Mouse (Mus musculus) bone marrow macrophage, adult 2 months (primary cell): ENCODE results near the gene Sez6l. TPM values are rescaled to one million over a fixed set of nuclear protein-coding genes. Genes with fewer than 3 reads are reported as not detected.

Source experiments
- H3K27ac ChIP-seq: 2 replicates; pipeline ENCODE4 v1.5.1; 2012; ENCODE audit warnings: low read depth, low read length; ENCODE audit not compliant: insufficient read depth
- H3K4me1 ChIP-seq: 2 replicates; pipeline ENCODE4 v1.6.1; 2012; ENCODE audit warnings: low read length; ENCODE audit not compliant: control insufficient read depth, insufficient read depth
- H3K4me3 ChIP-seq: 2 replicates; pipeline ENCODE4 v1.5.1; 2012; ENCODE audit warnings: mild to moderate bottlenecking, low read length, moderate library complexity; ENCODE audit not compliant: insufficient read depth
- CTCF ChIP-seq: IDR thresholded peaks from 2 replicates; pipeline ENCODE4 v1.5.1; 2012; ENCODE audit warnings: low read depth, mild to moderate bottlenecking, low read length, moderate library complexity
- POLR2A ChIP-seq: IDR thresholded peaks from 2 replicates; pipeline ENCODE4 v1.6.1; 2012; ENCODE audit warnings: mild to moderate bottlenecking, low read depth, low read length, borderline replicate concordance
- polyA plus RNA-seq: library from polyadenylated mRNA; stranded (reverse); fragments of >200 nt; gene quantifications from 2 replicates; pipeline ENCODE4 v1.2.4, GENCODE M21; 2012; ENCODE audit not compliant: missing spikeins, insufficient read depth, insufficient read length

Sez6l gene
- polyA plus RNA-seq, result not detected in 2 replicates

DNA sequence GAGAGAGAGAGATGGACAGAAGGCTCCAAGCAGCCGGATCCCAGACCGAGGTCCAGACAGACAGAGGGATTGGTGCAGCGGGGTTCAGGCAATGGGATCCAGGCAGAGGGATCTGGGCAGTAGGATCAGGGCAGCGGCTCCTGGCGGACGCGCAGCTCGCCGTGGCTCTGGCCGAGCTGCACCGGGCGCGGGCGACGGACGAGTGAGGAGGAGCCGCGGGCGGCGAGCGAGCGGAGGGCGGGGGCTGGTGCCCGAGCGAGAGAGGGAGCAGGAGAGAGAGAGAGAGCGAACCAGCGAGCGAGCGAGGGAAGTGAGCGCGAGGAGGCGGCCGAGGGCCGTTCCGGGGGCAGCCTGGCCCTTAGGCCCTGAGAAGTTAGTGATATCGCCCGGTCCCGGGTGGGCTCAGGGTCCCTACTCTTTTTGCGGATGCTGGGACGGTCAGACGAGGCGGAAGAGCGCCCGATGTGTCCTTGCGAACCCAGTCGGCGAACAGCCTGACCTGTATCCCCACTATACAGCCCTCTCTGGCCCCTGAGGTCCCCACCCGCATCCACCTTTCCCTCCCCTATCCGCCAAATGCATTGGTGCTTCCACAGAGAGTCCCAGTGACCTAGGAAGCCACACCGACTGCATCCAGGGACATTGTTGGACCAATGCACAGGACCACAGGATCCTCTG lies at the start of gene Sez6l:
Sez6l (minus strand) TSS at position 193 of the 678 bp plus-strand sequence.
- Histone ChIP-seq H3K4me3 (no peak within 1 kb of the TSS), H3K4me1 (no peaks in the 10 kb centered on the region), H3K27ac (no peak within 1 kb of the TSS)
- TF ChIP-seq CTCF, result no peak
- TF ChIP-seq POLR2A, result no peak

DNA sequence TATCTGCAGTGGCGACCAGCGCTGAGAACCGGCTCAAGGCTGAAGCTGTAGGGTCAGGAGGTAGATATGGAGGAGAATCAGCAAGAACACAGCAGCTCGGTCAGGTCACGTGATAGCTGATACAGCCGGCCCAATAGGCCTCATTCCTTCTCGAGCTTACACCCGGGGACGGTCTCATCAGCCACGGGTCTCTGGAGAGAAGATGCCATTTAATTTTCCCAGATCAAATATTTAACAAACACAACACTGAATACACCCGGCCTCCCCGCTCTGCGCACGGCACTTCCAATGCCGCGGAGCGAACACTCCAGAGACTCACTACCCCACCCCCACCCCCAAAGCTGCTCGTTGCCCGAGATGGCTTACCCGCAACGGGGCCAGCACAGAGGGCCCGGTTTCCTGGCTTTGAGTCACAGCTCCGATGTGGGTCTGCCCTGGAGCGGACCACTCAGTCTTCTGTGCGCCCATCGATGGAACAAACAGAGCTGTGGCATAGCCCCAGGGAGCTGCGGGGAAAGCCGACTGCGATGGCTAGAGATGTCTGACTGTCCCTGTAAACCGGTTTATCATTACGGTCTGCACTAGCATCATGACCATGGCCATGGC lies 48.7 kb upstream of the Sez6l start:
- Histone ChIP-seq H3K4me3 (no peak overlapping the region), H3K27ac (no peak overlapping the region)
- TF ChIP-seq CTCF (no peak), POLR2A (no peak)

DNA sequence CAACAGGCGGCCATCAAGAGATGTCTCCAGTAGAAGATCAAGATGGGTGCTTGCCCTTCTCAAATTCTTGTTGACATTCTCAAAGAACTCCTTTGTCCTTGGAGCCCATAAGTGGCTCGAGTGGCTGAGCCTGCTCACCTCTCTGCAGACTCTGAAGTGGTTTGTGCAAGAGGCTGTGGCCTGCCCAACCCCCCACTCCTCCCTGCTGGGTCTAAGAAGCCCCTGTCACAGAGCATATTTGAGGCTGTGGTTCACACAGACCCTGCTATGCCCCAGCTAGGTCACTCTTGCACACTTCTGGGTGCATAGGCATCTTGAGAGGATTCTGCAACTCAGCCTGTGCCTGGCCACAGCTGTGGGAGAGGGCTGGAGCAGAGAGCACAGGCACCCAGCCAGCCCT lies 46.0 kb upstream of the Sez6l start:
- Histone ChIP-seq H3K4me1 (no peaks in the 10 kb centered on the region), H3K4me3 (no peak overlapping the region), H3K27ac (no peak overlapping the region)
- TF ChIP-seq POLR2A (no peak), CTCF (no peak)

More for the DNA sequence above, 48.7 kb upstream of the Sez6l start:
- no peaks in the 10 kb centered on the region for H3K4me1 ChIP-seq

DNA sequence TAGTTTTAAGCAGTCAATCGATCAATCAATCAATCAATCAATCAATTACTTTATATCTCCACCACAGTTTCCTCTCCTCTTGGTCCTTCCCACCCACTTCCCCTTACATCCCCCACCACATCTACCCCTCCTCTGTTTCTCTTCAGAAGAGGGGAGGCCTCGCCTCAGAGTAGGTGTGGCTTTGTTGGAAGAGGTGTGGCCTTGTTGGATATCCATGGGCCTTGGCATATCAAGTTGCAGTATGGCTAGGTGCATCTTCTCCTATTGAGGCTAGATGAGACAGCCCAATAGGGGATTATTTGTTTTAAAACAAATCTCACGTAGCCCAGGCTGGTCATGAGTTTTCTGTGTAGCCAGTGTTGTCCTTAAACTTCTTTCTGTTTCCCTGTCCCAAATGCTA lies 43.3 kb upstream of the Sez6l start:
- H3K4me3 ChIP-seq, result no peak overlapping the region
- TF ChIP-seq CTCF (no peak), POLR2A (no peak)
- no peaks in the 10 kb centered on the region for H3K4me1 ChIP-seq
- H3K27ac ChIP-seq, result no peak overlapping the region

DNA sequence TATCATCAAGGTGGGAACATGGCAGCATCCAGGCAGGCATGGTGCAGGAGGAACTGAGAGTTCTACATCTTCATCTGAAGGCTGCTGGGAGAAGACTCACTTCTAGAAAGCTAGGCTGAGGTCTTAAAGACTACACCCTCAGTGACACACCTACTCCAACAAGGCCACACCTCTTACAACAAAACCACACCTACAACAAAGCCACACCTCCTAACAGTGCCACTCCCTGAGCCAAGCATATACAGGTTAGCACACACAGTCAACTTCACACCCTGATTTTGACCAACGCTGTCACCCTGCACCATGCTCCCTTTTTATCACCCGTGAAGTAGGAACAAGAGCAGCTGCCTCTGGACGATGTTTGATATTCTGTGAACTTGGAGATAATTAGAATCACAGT lies 42.4 kb upstream of the Sez6l start:
- H3K4me1 ChIP-seq, result no peaks in the 10 kb centered on the region
- TF ChIP-seq CTCF (no peak), POLR2A (no peak)

DNA sequence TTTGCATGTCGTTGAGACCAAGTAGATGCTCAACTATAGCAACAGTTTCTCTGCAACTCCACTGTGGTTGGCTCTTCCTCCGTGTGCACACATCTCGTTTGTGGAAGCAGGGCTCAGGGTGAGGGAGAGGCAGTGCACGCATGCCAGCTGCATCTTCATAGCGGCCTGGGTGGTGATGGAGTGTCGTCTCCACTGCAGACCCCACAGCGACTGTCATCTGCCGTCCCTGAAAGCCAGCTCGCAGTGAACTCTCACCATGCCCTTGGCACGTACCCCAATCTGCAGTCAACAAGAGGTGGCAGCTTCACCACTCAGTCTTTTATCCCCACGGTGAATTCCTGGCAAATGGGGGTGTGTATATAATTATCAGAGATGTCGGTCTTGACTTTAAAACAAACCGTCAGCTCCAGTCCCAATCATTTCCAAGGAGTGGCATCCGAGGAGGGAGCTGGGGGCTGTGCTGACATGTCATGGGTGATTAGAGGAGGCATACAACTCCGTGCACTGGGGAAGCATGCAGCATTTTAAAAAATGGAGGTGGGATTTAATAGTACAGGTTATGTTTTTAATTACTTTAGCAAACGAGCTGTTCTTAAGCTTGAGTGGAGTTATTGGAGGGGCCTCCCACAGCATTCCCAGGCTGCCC lies 40.7 kb upstream of the Sez6l start:
- TF ChIP-seq CTCF, result no peak
- no peak for TF ChIP-seq POLR2A
- H3K27ac ChIP-seq, result no peak overlapping the region
- H3K4me1 ChIP-seq, result no peaks in the 10 kb centered on the region
- no peak overlapping the region for H3K4me3 ChIP-seq

More for the DNA sequence above, 42.4 kb upstream of the Sez6l start:
- Histone ChIP-seq H3K4me3 (no peak overlapping the region), H3K27ac (no peak overlapping the region)

DNA sequence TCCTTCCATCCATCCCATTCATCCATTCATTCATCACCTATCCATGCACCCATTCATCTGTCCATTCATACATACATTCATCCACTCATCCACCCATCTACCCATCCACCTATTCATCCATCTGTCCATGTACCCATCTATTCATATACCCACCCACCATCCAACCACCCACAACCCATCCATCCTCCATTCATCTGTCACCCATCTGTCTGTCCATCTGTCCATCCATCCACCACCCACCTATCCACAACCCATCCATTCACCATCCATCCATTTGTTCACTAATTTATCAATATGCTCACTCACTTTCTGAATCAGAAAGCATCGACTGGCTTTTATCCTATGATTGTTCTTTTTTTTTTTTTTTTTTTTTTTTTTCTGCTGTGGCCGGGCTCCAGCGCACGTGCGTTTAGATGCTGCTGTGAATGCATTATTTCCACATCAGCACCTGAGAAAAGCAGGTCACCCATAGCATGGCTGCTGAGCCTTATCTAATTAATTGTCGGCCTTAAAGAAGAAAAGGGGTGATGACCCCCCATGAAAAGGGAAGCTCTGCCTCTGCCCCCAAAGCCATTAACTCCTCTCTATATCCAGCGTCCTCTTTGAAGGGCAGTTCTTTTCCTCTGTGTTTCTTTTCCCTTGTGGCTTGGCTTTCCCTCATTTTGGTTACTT lies 39.1 kb upstream of the Sez6l start:
- no peak overlapping the region for H3K27ac ChIP-seq
- TF ChIP-seq CTCF (no peak), POLR2A (no peak)

DNA sequence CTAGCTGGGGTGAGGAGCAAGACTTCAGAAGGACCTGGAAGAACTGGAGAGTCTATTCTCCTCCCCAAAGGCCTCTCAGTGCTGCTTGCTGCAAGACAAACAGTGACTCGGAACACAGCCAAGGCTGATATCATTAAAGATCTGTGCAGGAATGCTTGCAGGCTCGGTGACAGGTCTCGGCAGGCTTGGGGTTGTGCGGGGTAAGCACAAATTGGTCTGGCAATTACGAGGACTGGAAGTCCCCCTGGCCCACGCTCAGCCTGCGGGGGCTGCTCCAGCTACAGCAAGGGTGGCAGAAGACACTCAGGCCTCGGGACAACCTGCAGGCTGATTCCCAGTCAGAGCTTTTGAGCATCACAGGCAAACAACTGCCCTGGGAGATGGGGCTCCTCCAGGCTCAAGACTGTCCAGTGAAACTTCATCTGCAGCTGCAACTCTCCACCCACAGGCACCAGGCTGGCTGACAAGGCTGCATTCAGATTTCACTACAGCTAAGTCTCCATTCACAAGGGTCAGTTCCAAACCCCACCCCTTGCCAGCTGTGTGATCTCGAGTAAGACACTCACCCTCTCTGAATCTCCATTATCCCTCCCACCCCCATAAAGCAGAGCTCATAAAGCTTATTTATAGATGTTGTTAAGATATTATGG lies 31.0 kb upstream of the Sez6l start:
- Histone ChIP-seq H3K4me3 (no peak overlapping the region), H3K4me1 (no peaks in the 10 kb centered on the region), H3K27ac (no peak overlapping the region)
- no peak for TF ChIP-seq CTCF
- no peak for TF ChIP-seq POLR2A

More for the DNA sequence above, 39.1 kb upstream of the Sez6l start:
- Histone ChIP-seq H3K4me3 (no peak overlapping the region), H3K4me1 (no peaks in the 10 kb centered on the region)

DNA sequence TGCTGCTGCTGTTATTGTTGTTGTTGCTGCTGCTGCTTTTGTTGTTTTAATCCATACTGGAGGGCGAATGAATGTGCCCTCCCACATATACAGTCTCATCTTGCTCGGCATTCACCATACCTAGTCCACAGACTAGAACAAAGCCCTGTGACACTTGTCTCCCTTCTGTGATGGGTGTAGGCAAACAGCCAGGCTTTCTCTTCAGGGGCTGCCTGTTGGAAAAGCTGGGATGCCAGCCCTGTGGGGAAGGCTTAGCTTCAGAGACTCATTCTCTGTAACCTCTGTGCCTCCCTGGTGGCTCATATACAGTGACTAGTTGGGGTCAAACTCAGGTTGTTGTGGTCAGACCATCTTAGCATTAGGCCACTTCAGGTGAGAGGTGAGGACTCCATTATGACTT lies 30.1 kb upstream of the Sez6l start:
- Histone ChIP-seq H3K27ac (no peak overlapping the region), H3K4me3 (no peak overlapping the region), H3K4me1 (no peaks in the 10 kb centered on the region)
- no peak for TF ChIP-seq POLR2A
- no peak for TF ChIP-seq CTCF

DNA sequence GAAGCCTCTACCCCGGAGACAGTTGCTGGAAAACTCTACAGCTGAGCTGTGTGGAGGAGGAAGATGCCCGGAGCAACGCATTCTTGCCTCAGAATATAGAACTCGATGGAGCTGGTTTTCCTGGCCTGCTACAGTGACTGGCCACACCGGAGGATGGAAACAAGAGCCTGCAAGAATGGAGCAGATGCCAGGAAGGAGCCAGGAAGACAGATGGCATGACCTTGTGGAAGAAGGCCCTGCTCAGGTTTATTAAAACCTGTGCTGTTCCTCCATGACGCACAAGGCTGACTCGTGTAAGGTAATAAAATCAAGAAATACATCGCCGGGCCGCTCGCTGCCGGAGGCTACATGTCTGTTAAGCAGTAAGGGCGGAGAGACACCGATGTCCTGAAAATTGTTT lies 28.4 kb upstream of the Sez6l start:
- Histone ChIP-seq H3K4me1 (no peaks in the 10 kb centered on the region), H3K4me3 (no peak overlapping the region), H3K27ac (no peak overlapping the region)
- no peak for TF ChIP-seq CTCF
- TF ChIP-seq POLR2A, result no peak
